Mouse (Mus musculus): ENCODE results near the gene 4921504E06Rik. TPM values are rescaled to one million over a fixed set of nuclear protein-coding genes. Genes with fewer than 3 reads are reported as not detected.
A peak's percentile ranks its signal among the peaks of the same experiment; 100 is the strongest.

The 4921504E06Rik gene
- polyA plus RNA-seq, 1 experiment from 2014 or later = 0.24 TPM

DNA sequence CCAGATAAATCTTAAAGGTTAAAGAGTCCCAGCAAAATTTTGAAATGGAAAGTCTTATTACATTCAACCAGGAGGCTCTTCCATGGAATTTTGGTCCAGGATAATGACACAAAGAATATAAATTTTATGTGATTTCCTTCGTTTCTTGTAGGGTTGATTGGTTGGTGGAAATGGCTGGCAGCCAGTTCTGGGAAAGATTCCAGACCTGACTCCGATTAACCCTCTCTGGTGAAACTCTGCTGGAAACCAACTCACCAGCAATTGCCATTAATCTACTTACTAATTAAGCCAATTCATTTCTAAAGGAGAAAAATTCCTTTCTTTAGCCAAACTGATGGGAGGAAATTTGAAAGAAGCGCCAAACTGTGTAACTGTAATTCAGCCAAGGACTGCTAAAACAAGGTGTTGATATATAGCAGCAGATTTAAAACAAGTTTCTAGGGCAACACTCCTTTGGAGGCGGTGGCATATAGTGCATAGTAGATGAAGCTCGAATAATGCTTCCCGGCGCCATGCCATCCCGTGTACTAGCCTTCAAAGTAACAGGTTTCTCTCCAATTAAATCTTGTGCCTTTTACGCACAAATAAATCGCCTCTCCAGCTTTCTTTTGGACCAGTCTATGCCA is 97.7 kb downstream of the 4921504E06Rik start:
- peak; percentile 26 for DNase-seq
- peaks cover 69% of the 10 kb centered on the region for H3K27me3 ChIP-seq (ENCODE audit: control insufficient read depth, insufficient read depth, low read length)

DNA sequence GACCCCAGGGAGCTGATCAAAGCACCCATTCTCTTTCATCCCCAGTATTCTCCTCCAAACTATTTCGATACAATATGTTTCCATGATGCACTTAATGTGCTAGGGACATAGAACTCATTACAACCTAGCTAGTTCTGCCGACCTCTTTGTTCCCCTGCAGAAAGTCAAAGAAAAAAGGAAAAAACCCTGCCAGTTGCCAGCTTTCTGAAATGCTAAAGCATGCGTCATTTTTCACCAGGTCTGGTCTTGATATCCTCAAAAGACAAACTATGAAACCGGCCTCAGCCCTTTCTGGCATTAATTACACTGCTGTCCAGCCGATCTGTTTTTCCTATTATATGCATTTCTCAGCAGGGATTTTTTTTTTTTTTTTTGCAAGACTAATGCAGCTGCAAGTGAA is 98.5 kb downstream of the 4921504E06Rik start:
- H3K9ac ChIP-seq (replicated peaks; ENCODE audit: low read length) = no peak overlapping the region
- WGBS = 1% methylated on average over 5 of the region's 5 CpGs
- H3K4me1 ChIP-seq (ENCODE audit: control insufficient read depth, insufficient read depth, low read length) = no peaks in the 10 kb centered on the region
- no peaks in the 10 kb centered on the region for H3K9me3 ChIP-seq (ENCODE audit: control insufficient read depth, low read length)
- ATAC-seq (ENCODE audit: low FRiP score, low TSS enrichment) (no peak), DNase-seq (no peak)
- H3K27me3 ChIP-seq (ENCODE audit: control insufficient read depth, insufficient read depth, low read length) = peaks cover 77% of the 10 kb centered on the region
- H3K4me2 ChIP-seq (ENCODE audit: low read length) = no peak overlapping the region
- H3K36me3 ChIP-seq (ENCODE audit: control insufficient read depth, insufficient read depth, low read length) = no peaks in the 10 kb centered on the region
- H3K27ac ChIP-seq (replicated peaks; ENCODE audit: low read depth, low read length) = no peak overlapping the region
- H3K4me3 ChIP-seq (replicated peaks; ENCODE audit: low read depth, low read length) = no peak overlapping the region

More for the DNA sequence above, 97.7 kb downstream of the 4921504E06Rik start:
- H3K9me3 ChIP-seq (ENCODE audit: control insufficient read depth, low read length) = no peaks in the 10 kb centered on the region
- no peak overlapping the region for H3K27ac ChIP-seq (replicated peaks; ENCODE audit: low read depth, low read length)
- no peak for ATAC-seq (ENCODE audit: low FRiP score, low TSS enrichment)
- H3K4me2 ChIP-seq (ENCODE audit: low read length) = no peak overlapping the region
- 9% methylated on average over 10 of the region's 10 CpGs for WGBS
- no peak overlapping the region for H3K4me3 ChIP-seq (replicated peaks; ENCODE audit: low read depth, low read length)
- no peak overlapping the region for H3K9ac ChIP-seq (replicated peaks; ENCODE audit: low read length)
- no peaks in the 10 kb centered on the region for H3K4me1 ChIP-seq (ENCODE audit: control insufficient read depth, insufficient read depth, low read length)
- no peaks in the 10 kb centered on the region for H3K36me3 ChIP-seq (ENCODE audit: control insufficient read depth, insufficient read depth, low read length)

DNA sequence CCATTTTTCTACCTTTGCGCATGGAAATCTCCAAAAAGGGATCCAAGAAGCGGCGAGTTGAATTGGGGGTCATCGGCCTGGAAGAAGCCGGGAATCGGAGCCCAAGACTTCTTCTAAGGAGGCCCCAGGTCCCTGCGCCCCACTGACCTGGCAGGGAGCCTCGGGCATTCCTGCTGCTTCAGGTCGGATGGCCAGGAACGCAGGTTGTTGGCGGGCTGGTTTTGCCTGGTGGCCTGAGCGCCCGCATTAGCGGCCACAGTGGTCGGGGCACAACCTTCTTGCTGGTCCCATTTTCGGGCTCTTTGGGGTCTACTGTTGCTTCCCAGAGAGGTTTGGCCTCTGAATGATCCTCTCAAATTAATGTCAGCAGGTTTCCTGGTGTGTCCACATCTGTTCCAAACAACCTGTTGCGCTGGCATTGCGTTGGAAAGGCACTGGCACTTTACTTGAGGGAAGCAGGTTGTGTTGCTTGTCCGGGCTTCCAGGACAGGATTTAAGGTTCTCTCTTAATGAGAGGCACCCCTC is 101.1 kb downstream of the 4921504E06Rik start:
- H3K4me3 ChIP-seq (replicated peaks; ENCODE audit: low read depth, low read length) = no peak overlapping the region
- no peak overlapping the region for H3K9ac ChIP-seq (replicated peaks; ENCODE audit: low read length)
- H3K36me3 ChIP-seq (ENCODE audit: control insufficient read depth, insufficient read depth, low read length) = no peaks in the 10 kb centered on the region
- WGBS = under 1% methylated on average over 19 of the region's 19 CpGs
- H3K9me3 ChIP-seq (ENCODE audit: control insufficient read depth, low read length) = no peaks in the 10 kb centered on the region
- ATAC-seq (ENCODE audit: low FRiP score, low TSS enrichment) (no peak), DNase-seq (no peak)
- no peak overlapping the region for H3K27ac ChIP-seq (replicated peaks; ENCODE audit: low read depth, low read length)
- peaks cover 8% of the 10 kb centered on the region for H3K4me1 ChIP-seq (ENCODE audit: control insufficient read depth, insufficient read depth, low read length)
- H3K27me3 ChIP-seq (ENCODE audit: control insufficient read depth, insufficient read depth, low read length) = peaks cover 99% of the 10 kb centered on the region
- no peak overlapping the region for H3K4me2 ChIP-seq (ENCODE audit: low read length)

DNA sequence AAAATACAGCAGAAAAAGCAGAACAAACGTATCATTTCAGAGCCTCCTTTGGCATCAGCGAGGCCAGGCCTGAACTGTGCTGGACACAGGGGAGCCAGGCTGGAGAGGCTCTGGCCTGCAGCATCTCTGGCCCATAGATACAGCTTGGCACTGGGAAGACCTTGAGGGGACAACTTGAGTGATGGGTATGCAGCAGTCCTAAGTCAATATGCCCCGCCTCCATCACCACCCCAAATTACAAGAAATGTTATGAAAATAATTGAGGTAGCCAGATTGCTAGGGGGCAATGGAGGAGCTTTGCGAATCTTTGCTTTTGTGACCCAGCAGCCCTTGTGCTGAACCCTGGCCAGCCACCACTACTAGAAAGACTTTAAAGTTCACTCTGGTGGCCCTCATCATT is 104.4 kb downstream of the 4921504E06Rik start:
- peaks cover 12% of the 10 kb centered on the region for H3K4me1 ChIP-seq (ENCODE audit: control insufficient read depth, insufficient read depth, low read length)
- no peaks in the 10 kb centered on the region for H3K9me3 ChIP-seq (ENCODE audit: control insufficient read depth, low read length)
- WGBS = 23% methylated on average over 4 of the region's 4 CpGs
- no peaks in the 10 kb centered on the region for H3K36me3 ChIP-seq (ENCODE audit: control insufficient read depth, insufficient read depth, low read length)
- H3K9ac ChIP-seq (replicated peaks; ENCODE audit: low read length) = no peak overlapping the region
- no peak overlapping the region for H3K4me3 ChIP-seq (replicated peaks; ENCODE audit: low read depth, low read length)
- DNase-seq = no peak
- no peak overlapping the region for H3K4me2 ChIP-seq (ENCODE audit: low read length)
- ATAC-seq (ENCODE audit: low FRiP score, low TSS enrichment) = no peak
- no peak overlapping the region for H3K27ac ChIP-seq (replicated peaks; ENCODE audit: low read depth, low read length)
- peaks cover 97% of the 10 kb centered on the region for H3K27me3 ChIP-seq (ENCODE audit: control insufficient read depth, insufficient read depth, low read length)

DNA sequence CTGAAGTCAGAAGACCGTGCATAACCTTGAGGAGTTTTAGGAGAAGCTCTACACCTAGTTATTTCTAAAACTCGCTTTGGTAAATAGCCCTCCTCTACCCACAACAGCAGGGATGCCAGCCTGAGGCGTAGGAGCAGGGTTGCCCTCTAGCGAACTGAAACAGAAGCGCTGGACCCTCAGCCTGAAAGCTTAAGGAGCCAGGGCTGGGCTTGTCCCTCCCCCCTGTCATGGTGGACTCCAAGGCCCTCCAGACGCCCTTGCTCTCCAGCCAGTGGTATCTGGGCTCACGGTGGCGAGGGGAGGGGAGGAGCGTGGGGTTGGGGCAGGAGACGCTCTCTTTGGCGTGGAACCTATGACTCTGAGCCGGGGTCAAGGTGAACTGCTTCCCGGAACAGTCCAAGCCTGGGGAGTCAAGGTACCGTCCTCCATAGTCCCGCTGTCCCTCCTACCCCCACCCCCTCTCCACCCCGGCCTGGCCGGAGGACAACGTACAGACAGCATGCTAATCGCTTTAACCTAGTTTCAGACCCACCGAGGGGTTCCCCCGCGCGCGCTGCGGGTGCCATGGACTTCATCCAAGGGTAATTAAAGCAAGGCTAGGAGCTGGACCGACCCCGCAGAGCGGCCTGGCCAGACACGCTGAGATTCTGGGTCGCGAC is 105.5 kb downstream of the 4921504E06Rik start:
- Histone ChIP-seq H3K4me1 (ENCODE audit: control insufficient read depth, insufficient read depth, low read length) (peaks cover 12% of the 10 kb centered on the region), H3K4me3 (replicated peaks; ENCODE audit: low read depth, low read length) (peak overlapping the region; percentile 12), H3K9me3 (ENCODE audit: control insufficient read depth, low read length) (no peaks in the 10 kb centered on the region), H3K36me3 (ENCODE audit: control insufficient read depth, insufficient read depth, low read length) (no peaks in the 10 kb centered on the region), H3K9ac (replicated peaks; ENCODE audit: low read length) (no peak overlapping the region), H3K4me2 (ENCODE audit: low read length) (peak overlapping the region; percentile 46), H3K27ac (replicated peaks; ENCODE audit: low read depth, low read length) (no peak overlapping the region), H3K27me3 (ENCODE audit: control insufficient read depth, insufficient read depth, low read length) (peaks cover 97% of the 10 kb centered on the region)
- ATAC-seq (ENCODE audit: low FRiP score, low TSS enrichment) = peak; percentile 54; the same call in 1 of the 2 replicates
- WGBS = under 1% methylated on average over 31 of the region's 31 CpGs
- peak; percentile 74 for DNase-seq

DNA sequence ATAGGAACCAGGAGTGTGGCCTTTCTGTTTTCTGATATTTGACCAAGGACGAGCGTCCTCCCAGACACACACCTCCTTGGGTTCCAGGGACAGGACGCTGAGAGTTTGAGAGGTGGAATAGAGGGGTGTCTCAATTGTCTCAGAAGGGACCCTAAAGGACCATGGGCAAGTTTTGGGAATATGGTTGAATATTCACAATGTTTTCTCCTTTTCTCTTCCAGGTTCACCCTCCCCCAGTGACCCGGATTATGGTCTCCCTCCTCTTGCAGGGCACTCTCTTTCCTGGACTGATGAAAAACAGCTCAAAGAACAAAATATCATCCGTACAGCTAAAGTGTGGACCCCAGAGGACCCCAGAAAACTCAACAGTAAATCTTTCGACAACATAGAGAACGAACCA is 107.0 kb downstream of the 4921504E06Rik start:
- Histone ChIP-seq H3K27ac (replicated peaks; ENCODE audit: low read depth, low read length) (no peak overlapping the region), H3K9me3 (ENCODE audit: control insufficient read depth, low read length) (no peaks in the 10 kb centered on the region), H3K4me1 (ENCODE audit: control insufficient read depth, insufficient read depth, low read length) (peaks cover 12% of the 10 kb centered on the region), H3K27me3 (ENCODE audit: control insufficient read depth, insufficient read depth, low read length) (peaks cover 97% of the 10 kb centered on the region), H3K9ac (replicated peaks; ENCODE audit: low read length) (no peak overlapping the region), H3K4me3 (replicated peaks; ENCODE audit: low read depth, low read length) (no peak overlapping the region), H3K4me2 (ENCODE audit: low read length) (no peak overlapping the region), H3K36me3 (ENCODE audit: control insufficient read depth, insufficient read depth, low read length) (no peaks in the 10 kb centered on the region)
- no peak for ATAC-seq (ENCODE audit: low FRiP score, low TSS enrichment)
- 5% methylated on average over 7 of the region's 7 CpGs for WGBS
- no peak for DNase-seq

DNA sequence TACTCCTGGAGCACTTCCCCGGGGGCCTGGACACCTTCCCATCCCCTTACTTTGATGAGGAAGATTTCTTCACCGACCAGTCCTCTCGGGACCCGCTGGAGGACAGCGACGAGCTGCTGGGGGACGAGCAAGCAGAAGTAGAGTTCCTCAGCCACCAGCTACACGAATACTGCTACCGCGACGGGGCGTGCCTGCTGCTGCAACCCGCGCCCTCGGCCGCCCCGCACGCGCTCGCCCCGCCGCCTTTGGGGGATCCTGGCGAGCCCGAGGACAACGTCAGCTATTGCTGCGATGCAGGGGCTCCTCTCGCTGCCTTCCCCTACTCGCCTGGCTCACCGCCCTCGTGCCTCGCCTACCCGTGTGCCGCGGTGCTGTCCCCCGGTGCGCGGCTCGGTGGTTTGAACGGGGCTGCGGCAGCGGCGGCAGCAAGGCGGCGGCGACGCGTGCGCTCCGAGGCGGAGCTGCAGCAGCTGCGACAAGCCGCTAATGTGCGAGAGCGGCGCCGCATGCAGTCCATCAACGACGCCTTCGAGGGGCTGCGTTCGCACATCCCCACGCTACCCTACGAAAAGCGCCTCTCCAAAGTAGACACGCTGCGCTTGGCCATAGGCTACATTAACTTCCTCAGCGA is 107.7 kb downstream of the 4921504E06Rik start:
- ATAC-seq (ENCODE audit: low FRiP score, low TSS enrichment) (peak; percentile 8), DNase-seq (peak; percentile 73)
- under 1% methylated on average over 66 of the region's 67 CpGs for WGBS

DNA sequence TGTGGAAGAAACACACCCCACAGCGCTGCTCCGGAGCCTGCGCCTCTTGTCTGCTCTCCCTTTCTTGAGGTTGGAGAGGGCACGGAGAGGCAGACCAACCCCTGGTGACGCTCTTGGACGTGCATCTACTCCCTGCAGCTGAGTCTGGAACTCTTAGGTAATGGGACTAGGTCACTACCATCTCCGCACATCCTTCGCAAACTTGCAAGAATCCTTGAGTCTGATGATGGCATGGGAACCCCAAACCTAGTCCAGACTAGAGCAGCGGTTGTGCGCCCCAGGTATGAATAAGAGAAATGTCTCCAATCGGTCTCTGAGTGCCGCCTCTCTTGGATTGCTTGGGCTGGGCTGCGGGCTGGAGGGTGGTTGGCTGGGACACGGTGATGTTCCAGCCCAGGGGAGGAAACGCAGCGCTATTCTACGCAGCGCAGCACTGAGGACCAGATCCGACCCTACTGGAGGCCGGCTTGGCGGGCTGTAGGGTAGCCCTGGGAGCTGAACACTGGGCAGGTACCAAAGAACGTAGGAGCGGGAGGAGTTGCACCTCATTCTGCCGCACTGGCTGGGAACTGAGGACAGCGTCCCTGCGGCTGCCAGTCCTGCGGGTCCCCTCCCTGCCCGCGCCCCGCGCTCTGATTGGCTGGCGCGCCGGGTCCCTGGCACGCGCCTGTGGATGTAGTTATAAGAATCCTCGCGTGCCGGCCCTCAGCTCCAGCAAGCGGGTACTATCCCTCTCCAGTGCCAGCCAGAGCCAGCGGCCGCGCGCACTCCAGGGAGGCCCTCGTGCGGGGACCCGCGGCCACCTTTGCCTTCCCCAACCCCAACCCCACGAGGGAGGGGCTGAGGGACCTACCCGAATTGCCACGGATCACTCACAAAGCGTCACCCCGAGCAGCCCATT is 108.5 kb downstream of the 4921504E06Rik start, which contains the start of gene Ptf1a:
Ptf1a (plus strand) TSS at position 733 of the 901 bp plus-strand sequence.
- peak within 1 kb of the TSS; percentile 61 for H3K4me2 ChIP-seq (ENCODE audit: low read length)
- H3K4me3 ChIP-seq (replicated peaks; ENCODE audit: low read depth, low read length) = peak within 1 kb of the TSS; percentile 34
- H3K4me1 ChIP-seq (ENCODE audit: control insufficient read depth, insufficient read depth, low read length) = peaks cover 12% of the 10 kb centered on the region
- peak; percentile 50 for ATAC-seq (ENCODE audit: low FRiP score, low TSS enrichment)
- peak; percentile 69 for DNase-seq
- no peak within 1 kb of the TSS for H3K27ac ChIP-seq (replicated peaks; ENCODE audit: low read depth, low read length)
- H3K9me3 ChIP-seq (ENCODE audit: control insufficient read depth, low read length) = no peaks in the 10 kb centered on the region
- under 1% methylated on average over 53 of the region's 53 CpGs for WGBS
- H3K27me3 ChIP-seq (ENCODE audit: control insufficient read depth, insufficient read depth, low read length) = peaks cover 96% of the 10 kb centered on the region
- no peaks in the 10 kb centered on the region for H3K36me3 ChIP-seq (ENCODE audit: control insufficient read depth, insufficient read depth, low read length)
- no peak within 1 kb of the TSS for H3K9ac ChIP-seq (replicated peaks; ENCODE audit: low read length)

More for the DNA sequence above, 107.7 kb downstream of the 4921504E06Rik start:
- Histone ChIP-seq H3K27ac (replicated peaks; ENCODE audit: low read depth, low read length) (no peak overlapping the region), H3K27me3 (ENCODE audit: control insufficient read depth, insufficient read depth, low read length) (peaks cover 96% of the 10 kb centered on the region), H3K4me3 (replicated peaks; ENCODE audit: low read depth, low read length) (peak overlapping the region; percentile 34), H3K4me1 (ENCODE audit: control insufficient read depth, insufficient read depth, low read length) (peaks cover 12% of the 10 kb centered on the region), H3K36me3 (ENCODE audit: control insufficient read depth, insufficient read depth, low read length) (no peaks in the 10 kb centered on the region), H3K9me3 (ENCODE audit: control insufficient read depth, low read length) (no peaks in the 10 kb centered on the region), H3K4me2 (ENCODE audit: low read length) (peak overlapping the region; percentile 61), H3K9ac (replicated peaks; ENCODE audit: low read length) (no peak overlapping the region)
